Mouse (Mus musculus) left cerebral cortex, postnatal 10 days (tissue): ENCODE data around the gene Mycbp. TPM values are rescaled to one million over a fixed set of nuclear protein-coding genes. Genes with fewer than 3 reads are reported as not detected.
A peak's percentile ranks its signal among the peaks of the same experiment; 100 is the strongest.

ENCODE experiments used
- DNase-seq, 2 experiments: peaks; one replicate each; pipeline ENCODE4 v3.0.0; 2021 to 2022; ENCODE audit warnings: low spot score in 2 of 2, mixed read lengths in 1 of 2; ENCODE audit errors: extremely low spot score in 1 of 2
- intact Hi-C: fragments of 180-260 bp; cut with DNase I; formaldehyde crosslinking; loops from one replicate; pipeline ENCODE4 v1.15.1; 2025
- total RNA-seq, 2 experiments: library from RNA; stranded (reverse); gene quantifications; 2 replicates each; pipeline ENCODE4 v1.2.3; 2021

The Mycbp gene
- total RNA-seq = 10 to 100 TPM; 14.2 to 14.8 TPM

- peak; percentile 97 to 99 for DNase-seq
- intact Hi-C loops = no loop called here
Measured at GRCm38 (mm10) chr4:123904333-123905125, at the start of gene Mycbp. Gene Mycbp, plus strand, starts transcription at chr4:123904832.

- intact Hi-C loops = no loop called here
- no peak for DNase-seq
Measured at GRCm38 (mm10) chr4:123856888-123857287, 47.7 kb upstream of the Mycbp start.

- intact Hi-C loops = no loop called here
Measured at GRCm38 (mm10) chr4:123858090-123858489, 46.5 kb upstream of the Mycbp start.

GRCm38 (mm10) chr4:123859379-123859778 is 45.3 kb upstream of the Mycbp start, which contains the start of gene 4933427I04Rik:
Gene 4933427I04Rik, plus strand, starts transcription at chr4:123859679.
- intact Hi-C loops = no loop called here
- DNase-seq = no peak

More at GRCm38 (mm10) chr4:123858090-123858489, 46.5 kb upstream of the Mycbp start:
- no peak for DNase-seq

GRCm38 (mm10) chr4:123859803-123860202 is 44.8 kb upstream of the Mycbp start:
- intact Hi-C loops = no loop called here
- DNase-seq = no peak

- no peak for DNase-seq
- intact Hi-C loops = no loop called here
Measured at GRCm38 (mm10) chr4:123860621-123861020, 44.0 kb upstream of the Mycbp start.

- no peak for DNase-seq
- intact Hi-C loops = no loop called here
Measured at GRCm38 (mm10) chr4:123893726-123894125, 10.9 kb upstream of the Mycbp start.

GRCm38 (mm10) chr4:123894295-123894694 is 10.3 kb upstream of the Mycbp start:
- intact Hi-C loops = no loop called here

GRCm38 (mm10) chr4:123898696-123899095 is 5.9 kb upstream of the Mycbp start:
- DNase-seq = peak; percentile 48 to 63

More at GRCm38 (mm10) chr4:123894295-123894694, 10.3 kb upstream of the Mycbp start:
- DNase-seq = no peak

GRCm38 (mm10) chr4:123903432-123903831 is 1.2 kb upstream of the Mycbp start:
- intact Hi-C loops = no loop called here
- DNase-seq = no peak

More at GRCm38 (mm10) chr4:123898696-123899095, 5.9 kb upstream of the Mycbp start:
- intact Hi-C loops = loop anchor here (5.0 kb wide), 2 partner anchors 86 to 141 kb away; no protein-coding TSS in a partner anchor

- DNase-seq = no peak
- intact Hi-C loops = no loop called here
Measured at GRCm38 (mm10) chr4:123905126-123905668, 565 bp downstream of the Mycbp start.

GRCm38 (mm10) chr4:123911503-123911902 is 6.9 kb downstream of the Mycbp start:
- DNase-seq = no peak

GRCm38 (mm10) chr4:123912431-123912830 is 7.8 kb downstream of the Mycbp start:
- intact Hi-C loops = no loop called here
- DNase-seq = no peak

More at GRCm38 (mm10) chr4:123911503-123911902, 6.9 kb downstream of the Mycbp start:
- intact Hi-C loops = no loop called here

GRCm38 (mm10) chr4:123916748-123917547 is 12.3 kb downstream of the Mycbp start, which contains the start of gene Rragc:
Gene Rragc, plus strand, starts transcription at chr4:123917446.
- DNase-seq = peak; percentile 100
- intact Hi-C loops = no loop called here

- intact Hi-C loops = no loop called here
- peak in 1 of 2 experiments; percentile 57 for DNase-seq
Measured at GRCm38 (mm10) chr4:123917548-123918140, 13.0 kb downstream of the Mycbp start, which contains the start of gene 4930535I16Rik. Gene 4930535I16Rik, minus strand, starts transcription at chr4:123918022.

GRCm38 (mm10) chr4:123918851-123919250 is 14.2 kb downstream of the Mycbp start:
- intact Hi-C loops = no loop called here

GRCm38 (mm10) chr4:123921055-123921565 is 16.5 kb downstream of the Mycbp start:
- intact Hi-C loops = no loop called here
- DNase-seq = no peak

More at GRCm38 (mm10) chr4:123918851-123919250, 14.2 kb downstream of the Mycbp start:
- no peak for DNase-seq

- no peak for DNase-seq
- intact Hi-C loops = no loop called here
Measured at GRCm38 (mm10) chr4:123927961-123928360, 23.3 kb downstream of the Mycbp start.
